Mouse (Mus musculus): ENCODE measurements at regions not wholly inside any gene's neighbourhood (a gene's known extent, or its start where the extent isn't known, plus 50 kb on each side); places are given as distances from the start of the nearest gene placed in this dataset.

GRCm38 (mm10) chr14:110007159-110007558, 747.8 kb downstream of the Slitrk6 start:
- TF ChIP-seq CTCF (conservative IDR thresholded peaks at IDR 0.05; ENCODE audit: insufficient read depth, insufficient read length, low read depth, low read length), result no peak
- TF ChIP-seq POLR2A (IDR thresholded peaks at IDR 0.05; ENCODE audit: low read depth, low read length), result no peak

Data from kidney, adult 2 months (tissue).